Mouse (Mus musculus): ENCODE measurements around the gene S100a7a. TPM values are rescaled to one million over a fixed set of nuclear protein-coding genes. Genes with fewer than 3 reads are reported as not detected.

The S100a7a gene
- total and polyA plus RNA-seq, 3 experiments = not detected

- no peaks in the 10 kb centered on the region for H3K4me1 ChIP-seq (ENCODE audit: control insufficient read depth in 1 of 2, insufficient read depth in 2 of 2, low read length in 2 of 2)
- no peaks in the 10 kb centered on the region for H3K36me3 ChIP-seq (ENCODE audit: control insufficient read depth in 1 of 2, insufficient read depth in 2 of 2, low read length in 2 of 2)
- no peak for DNase-seq (ENCODE audit: low read depth, low spot score)
- TF ChIP-seq GATA1 (IDR thresholded peaks at IDR 0.05; ENCODE audit: low read depth, low read length) = no peak
- TF ChIP-seq ETS1 (IDR thresholded peaks at IDR 0.05; ENCODE audit: low read depth, low read length) = no peak
- no peak for TF ChIP-seq TBP (IDR thresholded peaks at IDR 0.05; ENCODE audit: low read depth, low read length)
- TF ChIP-seq ZNF384 (IDR thresholded peaks at IDR 0.05; ENCODE audit: low read depth, low read length) = no peak
- no peak for TF ChIP-seq SIN3A (IDR thresholded peaks at IDR 0.05; ENCODE audit: low read length)
- peaks cover 3 to 4% of the 10 kb centered on the region in 2 experiments; a peak in 2 of 4 replicates for H3K27me3 ChIP-seq (ENCODE audit: control insufficient read depth in 1 of 2, insufficient read depth in 2 of 2, low read length in 2 of 2)
- no peak overlapping the region for H3K4me3 ChIP-seq (ENCODE audit: control insufficient read depth in 1 of 2, insufficient read depth in 1 of 2, low read depth in 2 of 2, low read length in 2 of 2)
- H3K79me2 ChIP-seq (ENCODE audit: control insufficient read depth, insufficient read depth, low read length, poor library complexity) = no peaks in the 10 kb centered on the region
- H3K9ac ChIP-seq (ENCODE audit: control insufficient read depth, low read depth, low read length, poor library complexity, severe bottlenecking) = no peak overlapping the region
- no peaks in the 10 kb centered on the region for H3K9me3 ChIP-seq (replicated peaks; ENCODE audit: insufficient read depth, low read length)
- no peak overlapping the region for H3K27ac ChIP-seq (ENCODE audit: control insufficient read depth, low read depth, low read length)
Observed at GRCm38 (mm10) chr3:90640981-90641380, 12.8 kb upstream of the S100a7a start.

- Histone ChIP-seq H3K79me2 (ENCODE audit: control insufficient read depth, insufficient read depth, low read length, poor library complexity) (no peaks in the 10 kb centered on the region), H3K9ac (ENCODE audit: control insufficient read depth, low read depth, low read length, poor library complexity, severe bottlenecking) (no peak overlapping the region), H3K36me3 (ENCODE audit: control insufficient read depth in 1 of 2, insufficient read depth in 2 of 2, low read length in 2 of 2) (no peaks in the 10 kb centered on the region), H3K4me1 (ENCODE audit: control insufficient read depth in 1 of 2, insufficient read depth in 2 of 2, low read length in 2 of 2) (no peaks in the 10 kb centered on the region), H3K27ac (ENCODE audit: control insufficient read depth, low read depth, low read length) (no peak overlapping the region), H3K9me3 (replicated peaks; ENCODE audit: insufficient read depth, low read length) (no peaks in the 10 kb centered on the region), H3K4me3 (ENCODE audit: control insufficient read depth in 1 of 2, insufficient read depth in 1 of 2, low read depth in 2 of 2, low read length in 2 of 2) (no peak overlapping the region), H3K27me3 (ENCODE audit: control insufficient read depth in 1 of 2, insufficient read depth in 2 of 2, low read length in 2 of 2) (no peaks in the 10 kb centered on the region; a peak in 2 of 4 replicates)
- DNase-seq (ENCODE audit: low read depth, low spot score) = peak; percentile 77
- TF ChIP-seq SMC3 (IDR thresholded peaks at IDR 0.05; ENCODE audit: low read depth, low read length) = peak; percentile 51
- TF ChIP-seq CTCF (IDR thresholded peaks at IDR 0.05 in 2 of 3, conservative IDR thresholded peaks at IDR 0.05 in 1 of 3; ENCODE audit: control insufficient read depth in 1 of 3, insufficient read depth in 1 of 3, low read depth in 2 of 3, low read length in 3 of 3, poor library complexity in 1 of 3, severe bottlenecking in 1 of 3) = peak; percentile 51 to 64 (median 61)
- TF ChIP-seq RAD21 (IDR thresholded peaks at IDR 0.05; ENCODE audit: low read depth, low read length) = peak; percentile 14
- TF ChIP-seq POLR2A (IDR thresholded peaks at IDR 0.05; ENCODE audit: control insufficient read depth in 1 of 2, insufficient read depth in 1 of 2, low read depth in 1 of 2, low read length in 2 of 2, poor library complexity in 1 of 2) = no peak
Observed at GRCm38 (mm10) chr3:90644220-90644619, 9.6 kb upstream of the S100a7a start.

GRCm38 (mm10) chr3:90647291-90647690 lies 6.5 kb upstream of the S100a7a start:
- H3K9me3 ChIP-seq (replicated peaks; ENCODE audit: insufficient read depth, low read length) = no peaks in the 10 kb centered on the region
- DNase-seq (ENCODE audit: low read depth, low spot score) = no peak
- no peak overlapping the region for H3K27ac ChIP-seq (ENCODE audit: control insufficient read depth, low read depth, low read length)
- H3K4me1 ChIP-seq (ENCODE audit: control insufficient read depth in 1 of 2, insufficient read depth in 2 of 2, low read length in 2 of 2) = no peaks in the 10 kb centered on the region
- peaks cover 0 to 3% of the 10 kb centered on the region in 2 experiments; a peak in 2 of 4 replicates for H3K27me3 ChIP-seq (ENCODE audit: control insufficient read depth in 1 of 2, insufficient read depth in 2 of 2, low read length in 2 of 2)
- H3K9ac ChIP-seq (ENCODE audit: control insufficient read depth, low read depth, low read length, poor library complexity, severe bottlenecking) = no peak overlapping the region
- H3K79me2 ChIP-seq (ENCODE audit: control insufficient read depth, insufficient read depth, low read length, poor library complexity) = no peaks in the 10 kb centered on the region
- TF ChIP-seq RAD21 (IDR thresholded peaks at IDR 0.05; ENCODE audit: low read depth, low read length) (no peak), MAX (IDR thresholded peaks at IDR 0.05; ENCODE audit: low read length) (no peak), NRF1 (IDR thresholded peaks at IDR 0.05; ENCODE audit: insufficient read depth, low read depth, low read length, poor library complexity, severe bottlenecking) (no peak), BHLHE40 (IDR thresholded peaks at IDR 0.05; ENCODE audit: borderline replicate concordance, low read depth, low read length) (no peak), TCF12 (IDR thresholded peaks at IDR 0.05; ENCODE audit: low read depth, low read length) (no peak), SMC3 (IDR thresholded peaks at IDR 0.05; ENCODE audit: low read depth, low read length) (no peak), KAT2A (conservative IDR thresholded peaks at IDR 0.05; ENCODE audit: low read depth, low read length) (no peak), POLR2AphosphoS2 (IDR thresholded peaks at IDR 0.05; ENCODE audit: low read length) (no peak), ZNF384 (IDR thresholded peaks at IDR 0.05; ENCODE audit: low read depth, low read length) (no peak), POLR2A (IDR thresholded peaks at IDR 0.05; ENCODE audit: control insufficient read depth in 1 of 2, insufficient read depth in 1 of 2, low read depth in 1 of 2, low read length in 2 of 2, poor library complexity in 1 of 2) (no peak), UBTF (IDR thresholded peaks at IDR 0.05; ENCODE audit: borderline replicate concordance, insufficient read depth, low read depth, low read length) (no peak)
- no peak overlapping the region for H3K4me3 ChIP-seq (ENCODE audit: control insufficient read depth in 1 of 2, insufficient read depth in 1 of 2, low read depth in 2 of 2, low read length in 2 of 2)
- H3K36me3 ChIP-seq (ENCODE audit: control insufficient read depth in 1 of 2, insufficient read depth in 2 of 2, low read length in 2 of 2) = no peaks in the 10 kb centered on the region

All from MEL (cell line).